Mouse (Mus musculus) myocyte (in vitro differentiated cells): Measurements from ENCODE around the gene Fam20b.

ENCODE experiments used
- E2F4 ChIP-seq: IDR thresholded peaks from one replicate; pipeline ENCODE4 v1.6.1; 2011; ENCODE audit warnings: mild to moderate bottlenecking, control low read depth, moderate library complexity; ENCODE audit not compliant: insufficient read depth
- MAX ChIP-seq: IDR thresholded peaks from one replicate; pipeline ENCODE4 v1.6.1; 2011; ENCODE audit warnings: low read depth, mild to moderate bottlenecking, control low read depth
- POLR2A ChIP-seq: IDR thresholded peaks from one replicate; pipeline ENCODE4 v1.6.1; 2011; ENCODE audit warnings: low read depth, mild to moderate bottlenecking, control low read depth, moderate library complexity; ENCODE audit not compliant: insufficient read length

- TF ChIP-seq E2F4 = no peak
- TF ChIP-seq POLR2A = no peak
- no peak for TF ChIP-seq MAX
Measured at GRCm38 (mm10) chr1:156733559-156733958, 14.7 kb upstream of the Fam20b start.
